Mouse (Mus musculus) heart, postnatal 10 days (tissue): ENCODE data around the gene Trak1. TPM values are rescaled to one million over a fixed set of nuclear protein-coding genes. Genes with fewer than 3 reads are reported as not detected.

Experiments used
- DNase-seq, 2 experiments: peaks; one replicate each; pipeline ENCODE4 v3.0.0; 2021
- intact Hi-C: fragments of 180-260 bp; cut with DNase I; formaldehyde crosslinking; loops from one replicate; pipeline ENCODE4 v1.15.1; 2025
- total RNA-seq, 2 experiments: library from RNA; stranded (reverse); gene quantifications; 2 replicates each; pipeline ENCODE4 v1.2.3; 2021

The Trak1 gene
- total RNA-seq, 2 experiments from 2014 or later, result 334 to 336 TPM

DNA sequence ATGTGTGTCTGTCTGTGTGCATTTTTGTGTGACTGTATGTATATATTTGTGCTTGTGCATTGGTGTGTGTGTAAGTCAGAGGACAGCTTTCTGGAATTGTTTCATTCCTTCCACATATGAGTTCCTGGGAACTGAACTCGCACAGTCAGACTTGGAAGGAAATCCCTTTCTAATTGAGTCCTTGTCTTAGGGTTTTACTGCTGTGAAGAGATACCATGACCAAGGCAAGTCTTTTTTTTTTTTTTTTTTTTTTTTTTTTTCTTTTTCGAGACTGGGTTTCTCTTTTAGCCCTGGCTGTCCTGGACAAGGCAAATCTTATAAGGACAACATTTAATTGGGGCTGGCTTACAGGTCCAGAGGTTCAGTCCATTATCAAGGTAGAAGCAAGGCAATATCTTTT lies 6.0 kb upstream of the Trak1 start:
- intact Hi-C loops, result no loop called here
- DNase-seq, result no peak

GRCm38 (mm10) chr9:121293187-121293586 lies 4.1 kb upstream of the Trak1 start:
- no peak for DNase-seq
- intact Hi-C loops, result no loop called here

GRCm38 (mm10) chr9:121295221-121295620 lies 2.1 kb upstream of the Trak1 start:
- intact Hi-C loops, result loop anchor here (5.0 kb wide), 1 partner anchor 77 kb away; no protein-coding TSS in a partner anchor
- DNase-seq, result no peak

GRCm38 (mm10) chr9:121298065-121298398 lies 730 bp downstream of the Trak1 start:
- DNase-seq, result peak; percentile 56 to 68
- intact Hi-C loops, result loop anchor here (2.0 to 5.0 kb wide), 2 partner anchors 55 to 74 kb away; no protein-coding TSS in a partner anchor

- DNase-seq, result peak; percentile 74 to 76
- intact Hi-C loops, result loop anchor here (2.0 to 5.0 kb wide), 2 partner anchors 54 to 74 kb away; no protein-coding TSS in a partner anchor
Observed at GRCm38 (mm10) chr9:121298411-121299091, 1.2 kb downstream of the Trak1 start.

GRCm38 (mm10) chr9:121299223-121299755 lies 2.0 kb downstream of the Trak1 start:
- peak in 1 of 2 experiments; percentile 50 for DNase-seq
- intact Hi-C loops, result loop anchor here (2.0 to 5.0 kb wide), 2 partner anchors 54 to 73 kb away; no protein-coding TSS in a partner anchor

GRCm38 (mm10) chr9:121299976-121300570 lies 2.8 kb downstream of the Trak1 start:
- intact Hi-C loops, result loop anchor here (1.0 to 5.0 kb wide), 3 partner anchors 12 to 72 kb away; no protein-coding TSS in a partner anchor
- DNase-seq, result no peak

DNA sequence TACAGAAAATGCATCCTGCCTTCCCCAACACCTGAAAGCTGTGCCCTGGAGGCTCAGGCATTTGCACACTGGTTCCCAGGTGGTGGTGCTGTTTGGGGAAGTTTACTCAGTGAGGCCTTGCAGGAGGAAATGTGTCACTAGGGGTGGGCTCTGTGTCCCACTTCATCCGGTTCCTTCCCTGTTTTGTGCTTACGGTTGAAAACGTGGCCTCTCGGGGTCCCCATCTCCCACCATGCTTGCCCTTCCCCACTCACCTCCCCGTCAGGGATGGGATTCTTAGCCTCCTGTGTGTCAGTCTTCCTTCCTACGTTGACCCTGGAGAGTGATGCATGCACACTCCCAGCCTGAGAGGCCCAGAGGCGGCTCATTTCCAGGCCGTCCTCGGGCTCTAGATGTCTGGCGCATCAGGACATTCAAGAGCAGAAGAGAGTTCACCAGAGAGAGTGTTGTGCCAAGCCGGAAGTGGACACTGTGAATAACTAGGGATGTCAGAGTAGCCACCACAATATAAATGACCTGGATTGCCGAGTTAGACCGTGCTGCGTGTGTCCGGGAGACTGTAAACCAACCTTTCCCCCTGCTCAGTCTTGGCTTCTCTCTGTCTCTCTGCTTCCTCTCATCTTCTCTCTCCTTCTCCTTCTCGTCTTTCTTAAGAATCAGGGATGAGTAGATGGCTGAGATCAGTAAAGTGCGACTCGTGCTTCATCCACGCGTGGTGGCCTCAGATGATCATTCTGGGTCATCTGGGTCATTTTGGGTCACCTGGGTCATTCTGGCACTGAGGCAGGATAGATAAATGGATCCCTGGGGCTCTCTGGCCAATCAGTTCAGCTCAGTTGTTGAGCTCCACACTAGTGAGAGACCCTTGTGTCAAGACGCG lies 4.0 kb downstream of the Trak1 start:
- DNase-seq, result peak; percentile 64 to 66
- intact Hi-C loops, result no loop called here

- intact Hi-C loops, result no loop called here
- no peak for DNase-seq
Observed at GRCm38 (mm10) chr9:121302543-121302942, 5.2 kb downstream of the Trak1 start.

DNA sequence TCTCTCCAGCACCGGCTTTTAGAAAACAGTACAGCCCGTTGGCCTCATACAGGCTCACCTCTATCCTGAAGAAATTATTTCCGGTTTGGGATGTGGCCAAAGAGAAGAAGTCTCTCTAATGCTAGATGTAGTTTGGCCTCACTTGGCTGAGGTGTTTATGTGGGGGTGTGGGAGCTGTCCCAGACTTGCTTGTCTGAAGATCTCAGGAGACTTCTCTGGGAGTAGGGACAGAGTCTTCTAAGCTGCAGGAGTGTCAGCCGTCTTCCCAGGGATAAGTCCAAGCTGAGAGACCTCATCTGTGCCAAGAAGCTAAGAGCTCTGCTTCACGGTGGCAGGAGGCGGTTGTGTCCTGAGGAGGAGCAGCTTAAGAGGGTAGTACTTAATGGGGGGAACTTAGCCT lies 5.8 kb downstream of the Trak1 start:
- intact Hi-C loops, result no loop called here

GRCm38 (mm10) chr9:121303748-121304147 lies 6.4 kb downstream of the Trak1 start:
- intact Hi-C loops, result no loop called here
- peak in 1 of 2 experiments; percentile 35 for DNase-seq

More for the DNA sequence above, 5.8 kb downstream of the Trak1 start:
- peak in 1 of 2 experiments; percentile 62 for DNase-seq

DNA sequence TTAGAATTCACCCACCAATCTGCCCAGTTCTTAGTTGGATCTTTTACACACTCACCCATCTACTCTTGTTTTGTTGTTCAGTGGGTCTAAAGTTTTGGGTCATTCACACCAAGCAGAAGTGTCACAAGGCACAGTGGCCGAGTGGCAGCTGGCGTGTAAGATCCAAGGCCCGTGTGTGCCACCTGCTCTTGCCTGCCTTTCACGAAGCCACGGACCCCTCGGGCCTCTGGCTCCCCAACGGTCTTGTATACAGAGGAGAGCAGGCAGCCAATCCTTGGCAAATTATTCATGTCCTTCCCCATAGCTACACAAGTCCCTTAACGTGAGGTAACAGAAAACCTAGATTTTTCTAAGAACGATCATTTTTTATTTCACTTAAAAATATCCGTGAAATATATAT lies 7.2 kb downstream of the Trak1 start:
- DNase-seq, result no peak
- intact Hi-C loops, result no loop called here

DNA sequence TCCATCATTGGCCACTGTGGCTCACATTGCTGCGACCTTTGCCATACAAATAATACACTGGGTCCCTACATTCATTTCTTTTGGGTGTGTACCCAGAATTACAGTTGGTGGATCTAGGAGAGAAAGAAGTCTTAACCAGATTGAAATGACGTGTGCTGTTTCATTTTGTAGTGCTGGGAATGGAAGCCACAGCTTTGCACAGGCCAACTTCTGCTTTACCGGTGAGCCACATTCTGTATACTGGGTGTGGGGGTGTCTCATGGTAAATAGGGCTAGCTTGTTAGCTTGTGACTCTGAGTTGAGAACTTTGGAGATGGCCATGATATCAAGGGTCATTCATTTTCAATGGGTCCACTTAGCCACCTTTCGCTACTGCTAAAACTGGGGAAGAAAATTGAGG lies 8.2 kb downstream of the Trak1 start:
- DNase-seq, result no peak
- intact Hi-C loops, result no loop called here

DNA sequence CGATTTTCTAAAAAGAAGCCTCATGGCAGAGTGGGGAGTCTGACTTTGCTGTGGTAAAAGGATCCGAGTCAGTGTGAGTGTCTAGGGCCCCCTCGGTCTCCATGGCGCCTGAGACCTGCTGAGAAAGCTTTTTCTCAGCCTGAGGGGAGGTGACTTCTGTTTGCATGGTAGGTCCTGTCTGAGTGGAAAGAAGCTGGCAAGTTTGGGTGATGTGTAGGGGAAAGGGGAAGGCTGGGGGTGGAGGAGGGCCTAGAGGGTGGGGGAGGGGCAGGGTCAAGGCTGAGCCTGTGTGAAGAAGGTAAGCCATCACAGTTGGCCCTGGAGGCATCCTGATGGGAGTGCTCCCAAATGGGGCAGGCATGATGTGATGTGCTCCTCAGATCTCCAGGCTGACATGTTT lies 12.0 kb downstream of the Trak1 start:
- DNase-seq, result no peak
- intact Hi-C loops, result no loop called here

DNA sequence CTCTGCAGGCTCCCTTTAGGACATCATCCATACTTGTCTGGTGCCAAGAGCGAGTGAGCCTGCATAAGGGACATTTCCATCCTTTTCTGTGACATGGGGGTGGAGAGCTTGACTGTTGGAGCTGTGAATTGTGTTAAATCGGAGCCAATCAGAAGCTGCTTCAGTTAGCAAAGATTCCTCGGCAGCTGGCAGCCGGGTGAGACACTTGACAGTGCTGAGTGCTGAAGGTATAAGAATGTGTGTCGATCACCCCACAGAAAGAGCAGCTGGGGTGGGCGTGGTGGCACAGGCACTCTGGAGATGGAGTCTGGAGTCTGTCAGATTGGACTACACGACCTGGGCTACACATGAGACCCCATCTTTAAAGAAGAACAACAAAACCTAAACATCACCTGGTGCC lies 13.2 kb downstream of the Trak1 start:
- intact Hi-C loops, result no loop called here
- peak in 1 of 2 experiments; percentile 30 for DNase-seq

DNA sequence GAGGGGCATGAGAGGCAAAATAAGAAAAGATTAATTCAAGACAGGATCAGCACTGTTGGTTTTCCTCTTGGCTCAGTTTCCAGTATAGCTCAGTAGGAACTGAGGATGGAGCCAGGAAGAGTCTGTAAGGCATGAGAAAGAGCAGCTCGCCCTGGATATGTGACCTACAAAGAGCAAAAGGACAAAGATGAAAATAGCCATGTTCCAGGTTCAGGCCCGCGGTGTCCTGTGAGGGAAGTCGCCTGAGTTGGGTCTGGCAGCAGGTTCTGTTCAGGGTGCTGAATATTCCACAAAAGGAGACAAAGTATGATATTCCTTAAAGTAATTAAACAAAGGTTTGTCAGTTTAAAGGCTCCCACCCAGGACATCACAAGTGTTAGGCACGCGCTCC lies 14.5 kb downstream of the Trak1 start:
- peak; percentile 33 to 48 for DNase-seq

DNA sequence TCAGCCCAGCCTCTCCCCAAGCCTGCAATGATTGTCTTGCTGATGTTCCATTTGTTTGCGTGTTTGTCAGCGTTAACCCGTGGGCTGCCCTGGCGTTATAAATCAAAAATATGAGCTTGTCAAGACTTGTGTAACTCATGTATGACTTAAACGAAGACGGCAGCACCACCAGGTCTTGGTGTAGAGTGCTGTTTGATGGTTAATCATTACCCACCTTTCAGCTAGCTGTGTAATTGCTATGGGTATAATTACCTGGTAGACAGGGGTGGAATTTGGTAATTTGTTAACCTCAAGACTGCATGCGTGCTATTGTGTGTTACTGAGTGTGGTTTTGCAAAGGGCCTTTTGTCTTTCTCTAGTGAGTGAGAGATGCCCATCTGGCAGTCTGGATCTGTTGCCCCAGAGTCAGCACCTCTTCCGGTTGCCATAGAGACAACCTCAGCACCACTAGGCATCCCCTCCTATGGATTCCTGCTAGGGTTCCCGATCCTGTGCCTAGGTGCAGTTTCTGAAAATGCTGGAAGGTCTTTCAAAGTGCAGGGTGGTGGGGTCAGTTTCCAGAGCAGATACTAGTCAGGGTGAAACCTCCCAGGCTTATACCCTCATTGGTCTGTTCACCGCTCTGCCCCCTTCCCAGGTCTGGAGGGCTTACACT lies 15.1 kb downstream of the Trak1 start:
- peak in 1 of 2 experiments; percentile 18 for DNase-seq
- intact Hi-C loops, result loop anchor here (1.0 kb wide), 1 partner anchor 12 kb away; no protein-coding TSS in a partner anchor

More for the DNA sequence above, 14.5 kb downstream of the Trak1 start:
- intact Hi-C loops, result loop anchor here (1.0 kb wide), 1 partner anchor 12 kb away; no protein-coding TSS in a partner anchor

DNA sequence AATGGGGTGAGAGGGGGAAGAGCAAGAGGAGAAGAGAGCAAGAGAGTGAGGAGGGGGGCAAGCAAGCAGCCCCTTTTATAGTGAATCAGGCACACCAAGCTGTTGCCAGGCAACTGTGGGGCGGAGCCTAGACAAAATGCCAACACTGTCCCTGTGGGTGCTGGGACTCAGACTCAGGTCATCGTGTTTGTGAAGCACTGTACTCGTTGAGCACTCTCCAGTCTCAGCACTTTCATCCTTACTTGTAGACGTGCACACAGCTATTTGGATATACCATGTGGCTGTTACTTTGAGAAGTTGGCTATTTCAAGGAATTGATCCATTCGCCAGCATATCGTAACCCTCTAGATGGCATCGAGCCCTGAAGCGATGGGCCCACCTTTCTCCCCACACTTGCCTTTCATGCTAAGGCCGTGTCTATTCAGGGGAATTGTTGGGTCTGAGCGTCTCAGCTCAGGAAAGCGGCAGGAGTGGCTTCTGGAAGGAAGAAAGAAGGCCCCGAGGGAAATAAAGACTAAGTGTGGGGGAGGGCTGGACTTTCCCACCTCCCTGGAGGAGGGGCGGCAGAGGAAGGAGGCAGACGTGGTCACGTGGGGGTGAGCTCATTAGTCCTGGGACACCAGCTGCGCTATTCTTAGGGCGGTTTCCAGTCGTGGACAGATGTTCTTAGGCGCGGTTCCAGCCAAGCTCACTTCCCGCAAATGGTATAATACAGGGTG lies 16.5 kb downstream of the Trak1 start:
- intact Hi-C loops, result loop anchor here (2.0 kb wide), 1 partner anchor 17 kb away; no protein-coding TSS in a partner anchor
- DNase-seq, result peak; percentile 95 to 97

DNA sequence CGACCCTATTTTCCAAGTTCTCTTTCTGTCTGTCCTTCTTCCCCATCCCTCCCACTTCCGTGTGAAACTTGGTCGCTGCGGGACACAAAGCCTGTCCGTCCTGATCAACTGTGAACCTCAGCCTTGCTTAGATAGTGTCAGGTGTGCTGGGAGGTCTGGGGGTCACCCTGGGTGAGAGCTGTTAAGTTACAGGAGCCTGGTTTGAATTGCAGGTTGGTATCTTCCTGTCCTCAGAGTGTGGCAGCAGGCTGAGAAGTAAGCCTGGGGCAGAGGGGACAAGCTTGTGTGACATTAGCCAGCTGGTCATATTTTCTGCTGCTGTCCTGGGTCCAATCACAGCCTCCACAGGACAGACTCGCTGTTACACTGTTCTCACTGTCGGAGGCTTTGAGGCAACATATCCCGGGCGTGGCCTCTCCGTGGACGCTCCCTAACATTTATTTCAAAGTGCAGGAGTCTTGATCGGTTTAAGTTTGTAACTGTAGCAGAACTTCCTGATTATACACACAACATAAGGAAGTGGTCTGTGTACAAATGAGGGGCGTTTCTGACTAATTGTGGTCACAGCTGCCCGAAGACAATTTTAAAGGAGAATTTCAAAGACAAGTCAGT lies 17.3 kb downstream of the Trak1 start:
- intact Hi-C loops, result loop anchor here (2.0 kb wide), 1 partner anchor 16 kb away; no protein-coding TSS in a partner anchor
- peak; percentile 80 to 81 for DNase-seq
